Mouse (Mus musculus) megakaryocyte, adult 5-6 weeks (primary cell): ENCODE results near the gene Ptges. TPM values are rescaled to one million over a fixed set of nuclear protein-coding genes. Genes with fewer than 3 reads are reported as not detected.

ENCODE experiments used
- ATAC-seq: 2 replicates; pipeline ENCODE4 v1.8.0; 2016; ENCODE audit warnings: mild to moderate bottlenecking, inconsistent platforms; ENCODE audit not compliant: poor library complexity, severe bottlenecking
- total RNA-seq, 2 experiments: library from RNA; stranded (forward) in 1 of 2; stranded (reverse) in 1 of 2; fragments of 153-499, 151-499 nt in 1 of 2; fragments of 221-1000, 200-1000 nt in 1 of 2; gene quantifications; 2 replicates each; pipeline versions ENCODE4 v1.2.3 to v1.2.4; 2015 to 2017

Ptges gene
- total RNA-seq, 2 experiments from 2014 or later: 0.67 to 0.77 TPM

DNA sequence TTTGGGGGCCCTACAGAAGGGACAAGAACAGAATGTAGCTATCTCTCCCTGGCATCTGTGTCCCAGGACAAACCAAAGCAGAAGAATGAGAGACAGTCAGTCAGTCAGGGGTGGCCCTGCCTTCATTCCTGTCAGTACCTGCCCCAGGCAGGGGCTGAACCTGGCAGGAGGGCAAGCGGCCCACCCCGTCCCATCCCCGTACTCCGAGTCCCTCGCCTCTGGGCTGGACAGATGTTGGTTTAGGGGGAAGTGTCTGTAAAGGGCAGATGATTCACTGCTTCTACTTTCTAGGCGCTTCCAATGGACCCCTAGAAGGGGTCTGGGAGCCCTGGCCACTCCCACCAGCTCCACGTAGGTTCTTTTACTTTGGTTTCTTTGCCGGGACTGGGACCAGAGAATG is 27.4 kb downstream of the Ptges start:
- ATAC-seq: no peak

- no peak for ATAC-seq
Measured at GRCm38 (mm10) chr2:30901646-30902160, 28.0 kb downstream of the Ptges start.

GRCm38 (mm10) chr2:30899397-30900069 is 30.1 kb downstream of the Ptges start:
- no peak for ATAC-seq

DNA sequence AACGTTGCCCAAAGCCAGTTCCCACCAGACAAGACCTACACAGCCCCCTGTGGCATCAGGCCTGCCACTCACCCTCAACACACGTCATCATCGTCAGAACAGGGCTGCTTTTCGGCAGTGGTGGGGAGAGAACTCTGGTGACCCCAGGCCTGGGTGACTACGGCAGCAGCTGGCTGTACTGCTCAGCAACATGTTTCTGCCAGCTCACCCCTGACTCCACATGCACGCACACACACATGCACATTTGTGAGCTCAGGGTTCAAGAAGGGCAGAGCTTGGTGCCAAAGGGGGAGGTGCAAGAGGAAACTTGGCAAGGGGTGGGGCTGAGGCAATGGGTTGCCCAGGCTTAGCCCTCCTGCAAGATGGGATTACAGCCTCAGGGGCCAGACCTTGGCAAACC is 32.4 kb downstream of the Ptges start:
- ATAC-seq: no peak

- ATAC-seq: no peak
Measured at GRCm38 (mm10) chr2:30893946-30894345, 35.7 kb downstream of the Ptges start.

- ATAC-seq: no peak
Measured at GRCm38 (mm10) chr2:30893399-30893798, 36.3 kb downstream of the Ptges start.

DNA sequence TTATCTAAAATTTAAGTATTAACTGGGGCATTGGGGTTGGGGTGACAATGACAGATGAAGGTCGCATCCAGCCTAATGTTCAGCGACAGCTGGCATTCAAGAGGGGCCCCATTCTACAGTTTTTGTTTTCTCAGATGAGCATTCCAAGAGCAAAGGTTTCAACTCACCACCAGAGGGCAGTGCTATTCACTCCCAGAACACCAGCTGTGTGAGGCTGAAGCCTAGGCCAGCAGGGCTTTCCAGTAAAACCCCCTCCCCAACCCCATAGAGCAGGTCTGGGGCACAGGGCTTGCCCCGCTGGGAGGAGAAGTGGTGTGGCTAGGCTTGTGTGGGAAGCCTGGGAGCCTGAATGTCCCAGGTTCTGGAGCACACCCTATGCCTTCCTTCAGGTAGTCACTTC is 38.7 kb downstream of the Ptges start:
- peak; percentile 68 for ATAC-seq

GRCm38 (mm10) chr2:30885453-30886163 is 44.1 kb downstream of the Ptges start:
- no peak for ATAC-seq

- no peak for ATAC-seq
Measured at GRCm38 (mm10) chr2:30884852-30885373, 44.8 kb downstream of the Ptges start.

- ATAC-seq: no peak
Measured at GRCm38 (mm10) chr2:30881215-30881614, 48.4 kb downstream of the Ptges start.

DNA sequence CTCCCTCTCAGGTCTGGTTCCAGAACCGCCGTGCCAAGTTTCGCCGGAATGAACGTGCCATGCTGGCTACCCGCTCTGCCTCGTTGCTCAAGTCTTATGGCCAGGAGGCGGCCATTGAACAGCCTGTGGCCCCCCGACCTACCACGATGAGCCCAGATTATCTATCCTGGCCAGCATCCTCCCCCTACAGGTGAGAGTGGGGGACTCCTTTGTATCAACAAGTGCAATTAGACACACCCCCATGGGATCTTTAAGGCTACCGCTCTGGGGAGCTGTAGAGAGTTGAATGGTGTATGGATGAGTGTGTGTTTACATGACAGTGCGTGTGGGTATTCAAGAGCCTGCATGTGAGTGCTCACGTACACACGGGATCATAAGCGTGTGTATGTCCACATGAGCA is 50.2 kb downstream of the Ptges start:
- no peak for ATAC-seq

DNA sequence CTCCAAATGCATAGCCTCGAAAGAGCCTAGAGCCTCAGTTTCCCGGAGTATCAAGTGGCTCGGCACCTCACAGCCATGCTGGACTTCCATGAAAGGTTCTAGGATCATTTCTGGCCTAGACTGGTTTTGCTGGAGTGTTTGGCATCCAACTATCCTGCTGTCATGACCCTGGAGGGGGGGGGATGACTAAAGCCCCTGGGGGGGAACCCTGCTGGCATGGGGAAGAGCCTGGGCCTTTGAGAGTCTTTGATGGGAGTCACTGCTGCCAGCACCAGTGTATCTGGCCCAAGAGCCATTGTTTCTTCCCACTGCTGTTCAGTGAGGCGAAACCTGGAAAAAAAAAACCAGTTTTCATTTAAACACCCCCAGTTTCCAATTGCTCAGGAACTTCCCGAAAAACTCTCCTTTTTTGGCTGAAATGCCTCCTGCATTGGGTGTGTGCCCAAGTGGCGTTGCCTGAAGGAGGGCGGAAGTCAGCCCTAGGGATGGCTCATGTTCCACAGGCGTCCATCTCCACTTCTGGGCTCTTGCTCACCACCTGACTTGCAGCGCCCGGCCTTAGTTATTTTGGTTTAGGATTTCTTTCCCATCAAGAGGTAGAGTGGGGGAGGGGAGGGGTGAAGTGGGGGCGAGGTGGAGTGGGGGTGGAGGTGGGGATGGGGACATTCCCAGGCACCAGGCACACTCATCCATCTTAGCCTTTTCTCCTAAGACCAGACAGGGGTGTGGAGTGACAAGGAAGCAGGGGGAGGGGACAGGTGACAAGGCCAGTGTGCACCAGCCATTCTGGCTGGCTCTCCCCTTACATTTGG is 53.8 kb downstream of the Ptges start:
- ATAC-seq: no peak

- ATAC-seq: no peak
Measured at GRCm38 (mm10) chr2:30875096-30875495, 54.6 kb downstream of the Ptges start.

DNA sequence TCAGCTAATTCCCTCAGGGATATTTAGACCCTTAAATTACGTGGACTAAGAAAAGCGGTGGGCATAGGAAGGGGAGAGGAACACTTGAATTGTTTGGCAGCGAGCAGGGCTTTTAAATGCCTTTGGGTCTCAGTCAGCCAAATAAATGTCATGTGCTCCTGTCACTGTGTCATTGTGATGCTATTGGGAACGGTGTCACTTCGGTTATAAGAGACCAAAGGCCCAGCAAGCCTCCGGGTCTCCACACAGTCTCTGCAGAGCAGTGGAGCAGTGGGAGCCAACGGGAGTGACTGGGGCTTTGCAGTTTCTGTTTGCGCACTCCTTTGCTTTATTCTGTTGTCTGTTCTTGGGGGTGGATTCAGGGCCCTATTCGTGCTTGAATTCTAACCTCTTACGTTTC is 55.2 kb downstream of the Ptges start:
- ATAC-seq: no peak

DNA sequence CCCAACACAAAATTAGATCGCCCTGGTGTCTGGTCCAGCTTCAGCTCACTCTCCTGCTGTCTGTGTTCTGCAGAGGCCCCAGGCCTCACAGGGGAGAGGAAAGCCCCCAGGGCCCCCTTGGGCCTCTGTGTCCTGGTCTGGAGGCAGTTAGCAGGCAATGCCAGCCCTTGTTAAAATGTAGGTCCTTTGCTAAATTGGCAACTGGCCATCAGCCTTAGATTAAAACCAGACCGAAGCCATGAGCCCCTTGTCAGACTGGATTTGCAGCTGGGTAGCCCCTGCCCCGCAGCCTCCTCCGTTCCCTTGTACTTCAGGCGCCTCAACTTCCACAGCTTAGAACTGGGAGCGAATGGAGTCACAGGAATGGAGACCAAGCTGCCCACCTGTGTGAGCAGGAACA is 57.0 kb downstream of the Ptges start:
- no peak for ATAC-seq

DNA sequence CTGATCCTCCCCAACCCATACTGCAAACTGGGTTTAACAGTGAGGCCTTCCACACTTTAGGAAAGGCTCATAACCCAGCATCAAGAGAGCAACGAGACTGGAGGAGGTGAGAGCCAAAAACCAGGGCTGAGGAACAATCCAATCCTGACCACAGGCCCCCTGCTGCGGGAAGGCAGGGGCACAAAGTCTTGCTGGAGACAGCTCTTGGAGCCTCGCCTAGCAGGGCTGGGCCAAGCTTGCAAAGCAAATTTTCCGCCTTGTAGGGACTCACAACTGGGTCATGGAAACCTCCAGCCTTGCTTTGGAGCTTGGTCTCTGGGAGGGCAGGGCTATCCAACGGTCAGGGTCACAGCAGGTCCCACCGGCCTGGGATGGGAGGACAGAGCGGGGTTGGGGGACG is 58.8 kb downstream of the Ptges start:
- ATAC-seq: no peak

GRCm38 (mm10) chr2:30865426-30865825 is 64.2 kb downstream of the Ptges start:
- no peak for ATAC-seq

DNA sequence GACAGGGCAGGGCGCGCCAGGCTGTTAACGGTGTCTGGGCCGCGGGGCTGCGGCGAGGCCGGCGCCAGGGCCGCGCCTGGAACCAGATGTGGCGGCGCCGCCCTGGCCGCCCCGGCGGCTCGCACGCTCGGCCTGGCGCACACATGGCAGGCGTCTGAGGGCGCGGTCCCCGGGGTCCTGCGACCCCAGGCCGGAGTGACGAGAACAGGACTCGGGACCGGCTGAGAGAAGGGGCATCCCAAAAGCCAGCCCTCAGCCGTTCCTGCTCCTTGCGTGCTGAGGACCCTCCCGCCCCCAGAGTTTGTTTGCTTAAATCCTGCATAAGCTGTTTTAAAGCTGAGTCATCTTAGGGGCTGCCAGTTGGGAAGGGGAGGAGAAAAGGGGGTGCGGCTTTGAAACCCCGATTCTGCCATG is 64.7 kb downstream of the Ptges start:
- no peak for ATAC-seq

GRCm38 (mm10) chr2:30863574-30863973 is 66.1 kb downstream of the Ptges start:
- ATAC-seq: no peak

- ATAC-seq: no peak
Measured at GRCm38 (mm10) chr2:30862081-30862480, 67.6 kb downstream of the Ptges start.

- ATAC-seq: no peak
Measured at GRCm38 (mm10) chr2:30859782-30860181, 69.9 kb downstream of the Ptges start.
